Mouse (Mus musculus) lung, postnatal 10 days (tissue): ENCODE results near the gene Cox16.

Source experiments
- DNase-seq: peaks from one replicate; pipeline ENCODE4 v3.0.0; 2021

Gene Cox16

DNA sequence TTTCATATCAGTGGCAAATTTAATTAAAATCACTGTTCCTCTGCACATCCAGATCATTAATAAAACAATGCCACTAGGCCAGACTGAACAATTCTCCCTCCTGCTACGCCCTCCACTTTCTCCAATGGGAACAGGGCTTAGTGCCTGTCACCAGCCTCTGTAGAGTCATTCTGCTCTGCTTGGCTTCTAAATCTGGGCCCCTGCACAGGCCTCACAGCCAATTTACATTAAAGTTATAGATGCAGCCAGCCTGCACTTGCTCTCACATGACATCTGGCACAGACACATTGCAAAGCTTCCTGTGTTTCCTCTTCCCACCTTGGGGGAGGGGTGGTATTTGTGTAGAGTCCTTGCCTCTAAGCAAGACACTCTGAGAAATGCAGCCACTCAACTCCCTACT, 163.9 kb downstream of the Cox16 start:
- DNase-seq = peak; percentile 3

DNA sequence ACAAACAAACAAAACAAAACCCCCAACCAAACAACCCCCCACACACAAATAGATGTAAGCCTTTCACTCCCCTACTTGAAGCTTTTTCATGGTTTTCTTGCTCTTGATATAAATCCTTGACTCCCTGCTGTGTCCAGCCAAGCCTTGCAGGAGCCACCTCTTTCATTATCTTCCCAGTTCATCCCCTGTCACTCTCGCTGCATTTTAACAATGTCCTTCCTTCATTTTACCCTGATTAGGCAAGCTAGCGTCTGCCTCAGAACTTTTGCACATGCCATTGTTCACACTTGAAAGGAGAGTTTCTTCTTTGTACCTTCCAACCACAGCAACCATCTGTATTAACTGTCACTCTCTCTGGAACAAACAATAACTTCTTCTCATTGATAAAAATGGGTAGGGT, 167.1 kb downstream of the Cox16 start:
- DNase-seq = no peak

DNA sequence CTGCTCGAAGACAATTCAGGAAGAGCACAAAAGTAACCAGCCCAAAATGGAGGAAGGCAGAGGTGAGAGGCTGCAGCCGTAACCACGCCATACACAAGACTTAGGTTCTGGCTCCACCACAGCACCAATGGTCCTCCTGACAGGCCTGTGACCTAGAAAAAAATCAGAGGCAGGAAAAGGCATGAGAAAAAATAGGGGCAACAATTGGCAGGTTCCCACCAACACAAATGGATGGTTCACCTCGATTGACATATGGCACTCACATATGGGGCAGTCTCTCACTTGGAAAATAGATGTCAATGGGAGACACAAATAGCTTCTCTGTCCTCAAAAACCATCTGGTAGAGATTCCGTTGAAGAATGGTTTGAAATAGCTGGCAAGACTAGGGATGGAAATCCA, 169.0 kb downstream of the Cox16 start:
- DNase-seq = no peak
